Mouse (Mus musculus) MEL (cell line): ENCODE data around the gene Unc5cl. TPM values are rescaled to one million over a fixed set of nuclear protein-coding genes. Genes with fewer than 3 reads are reported as not detected.

ENCODE experiments used
- DNase-seq: peaks from one replicate; pipeline ENCODE4 v3.0.0; 2011; ENCODE audit warnings: low read depth, low spot score
- H3K27ac ChIP-seq: 2 replicates; pipeline ENCODE4 v1.5.1; 2012; ENCODE audit warnings: low read depth, mild to moderate bottlenecking, control low read depth, low read length, moderate library complexity; ENCODE audit not compliant: control insufficient read depth
- H3K27me3 ChIP-seq, 2 experiments: fragments of 150-350 bp in 1 of 2; sonication (generic) in 1 of 2; 2 replicates each; pipeline ENCODE4 v1.6.1; 2012; ENCODE audit warnings: low read length in 2 of 2, mild to moderate bottlenecking in 2 of 2, improper control_type of control experiment in 1 of 2, moderate library complexity in 1 of 2; ENCODE audit not compliant: insufficient read depth in 2 of 2, control insufficient read depth in 1 of 2
- H3K36me3 ChIP-seq, 2 experiments: 2 replicates each; pipeline ENCODE4 v1.6.1; 2012 to 2014; ENCODE audit warnings: low read length in 2 of 2, improper control_type of control experiment in 1 of 2, inconsistent platforms in 1 of 2, mild to moderate bottlenecking in 1 of 2; ENCODE audit not compliant: insufficient read depth in 2 of 2, control insufficient read depth in 1 of 2
- H3K4me1 ChIP-seq, 2 experiments: fragments of 150-350 bp in 1 of 2; sonication (generic) in 1 of 2; 2 replicates each; pipeline ENCODE4 v1.6.1; 2012; ENCODE audit warnings: low read length in 2 of 2, improper control_type of control experiment in 1 of 2, mild to moderate bottlenecking in 1 of 2; ENCODE audit not compliant: insufficient read depth in 2 of 2, control insufficient read depth in 1 of 2
- H3K4me3 ChIP-seq, 2 experiments: fragments of 150-350 bp in 1 of 2; sonication (generic) in 1 of 2; 2 replicates each; pipeline ENCODE4 v1.5.1; 2012; ENCODE audit warnings: low read depth in 2 of 2, low read length in 2 of 2, mild to moderate bottlenecking in 2 of 2, moderate library complexity in 2 of 2, control low read depth in 1 of 2, improper control_type of control experiment in 1 of 2; ENCODE audit not compliant: control insufficient read depth in 1 of 2, insufficient read depth in 1 of 2
- H3K79me2 ChIP-seq: 2 replicates; pipeline ENCODE4 v1.6.1; 2012; ENCODE audit warnings: mild to moderate bottlenecking, low read length, moderate library complexity; ENCODE audit not compliant: control insufficient read depth, poor library complexity, insufficient read depth
- H3K9ac ChIP-seq: 2 replicates; pipeline ENCODE4 v1.6.1; 2012; ENCODE audit warnings: low read depth, mild to moderate bottlenecking, control low read depth, low read length, moderate library complexity; ENCODE audit not compliant: control insufficient read depth, poor library complexity, severe bottlenecking
- H3K9me3 ChIP-seq: fragments of 150-350 bp; sonication (generic); replicated peaks from 2 replicates; pipeline ENCODE4 v1.6.1; 2012; ENCODE audit warnings: mild to moderate bottlenecking, low read length, improper control_type of control experiment, moderate library complexity; ENCODE audit not compliant: insufficient read depth
- BHLHE40 ChIP-seq: IDR thresholded peaks from 2 replicates; pipeline ENCODE4 v1.6.1; 2012; ENCODE audit warnings: low read depth, mild to moderate bottlenecking, inconsistent platforms, low read length, improper control_type of control experiment, borderline replicate concordance
- CHD1 ChIP-seq: IDR thresholded peaks from 2 replicates; pipeline ENCODE4 v1.6.1; 2012; ENCODE audit warnings: low read depth, mild to moderate bottlenecking, inconsistent platforms, low read length, improper control_type of control experiment
- CTCF ChIP-seq, 3 experiments: IDR thresholded peaks in 2 of 3; conservative IDR thresholded peaks in 1 of 3; 2 replicates each; pipeline ENCODE4 v1.5.1; 2011 to 2012; ENCODE audit warnings: low read length in 3 of 3, low read depth in 2 of 3, mild to moderate bottlenecking in 2 of 3, improper control_type of control experiment in 1 of 3, inconsistent platforms in 1 of 3, mixed read lengths in 1 of 3, moderate library complexity in 1 of 3; ENCODE audit not compliant: control insufficient read depth in 1 of 3, insufficient read depth in 1 of 3, poor library complexity in 1 of 3, severe bottlenecking in 1 of 3
- E2F4 ChIP-seq: IDR thresholded peaks from 2 replicates; pipeline ENCODE4 v1.6.1; 2011; ENCODE audit warnings: low read depth, low read length, improper control_type of control experiment, borderline replicate concordance
- ELF1 ChIP-seq: IDR thresholded peaks from 2 replicates; pipeline ENCODE4 v1.6.1; 2014; ENCODE audit warnings: low read depth, mild to moderate bottlenecking, inconsistent platforms, low read length, improper control_type of control experiment, moderate library complexity
- EP300 ChIP-seq, 2 experiments: IDR thresholded peaks; 2 replicates each; pipeline ENCODE4 v1.6.1; 2011; ENCODE audit warnings: improper control_type of control experiment in 2 of 2, low read length in 2 of 2, low read depth in 1 of 2, mild to moderate bottlenecking in 1 of 2
- ETS1 ChIP-seq: IDR thresholded peaks from 2 replicates; pipeline ENCODE4 v1.6.1; 2012; ENCODE audit warnings: low read depth, mild to moderate bottlenecking, inconsistent platforms, low read length, improper control_type of control experiment, moderate library complexity
- MAFK ChIP-seq: IDR thresholded peaks from 2 replicates; pipeline ENCODE4 v1.6.1; 2011; ENCODE audit warnings: low read depth, mild to moderate bottlenecking, low read length, improper control_type of control experiment, borderline replicate concordance
- MAX ChIP-seq: IDR thresholded peaks from 2 replicates; pipeline ENCODE4 v1.6.1; 2011; ENCODE audit warnings: low read length, improper control_type of control experiment
- MAZ ChIP-seq: IDR thresholded peaks from 2 replicates; pipeline ENCODE4 v1.6.1; 2012; ENCODE audit warnings: low read depth, mild to moderate bottlenecking, inconsistent platforms, low read length, improper control_type of control experiment
- MEF2A ChIP-seq: IDR thresholded peaks from 2 replicates; pipeline ENCODE4 v1.6.1; 2014; ENCODE audit warnings: low read depth, mild to moderate bottlenecking, inconsistent platforms, low read length, improper control_type of control experiment; ENCODE audit not compliant: poor library complexity, insufficient replicate concordance, severe bottlenecking; ENCODE audit errors: extremely low read depth
- MXI1 ChIP-seq: IDR thresholded peaks from 2 replicates; pipeline ENCODE4 v1.6.1; 2011; ENCODE audit warnings: mild to moderate bottlenecking, low read depth, low read length, improper control_type of control experiment
- MYC ChIP-seq: IDR thresholded peaks from 2 replicates; pipeline ENCODE4 v1.6.1; 2011; ENCODE audit warnings: low read depth, mild to moderate bottlenecking, low read length, improper control_type of control experiment, moderate library complexity
- NRF1 ChIP-seq: IDR thresholded peaks from 2 replicates; pipeline ENCODE4 v1.6.1; 2014; ENCODE audit warnings: low read depth, mild to moderate bottlenecking, inconsistent platforms, low read length, improper control_type of control experiment, moderate library complexity; ENCODE audit not compliant: poor library complexity, insufficient read depth, severe bottlenecking
- POLR2AphosphoS2 ChIP-seq: IDR thresholded peaks from 2 replicates; pipeline ENCODE4 v1.6.1; 2011; ENCODE audit warnings: low read length, improper control_type of control experiment
- POLR2AphosphoS5 ChIP-seq: IDR thresholded peaks from 2 replicates; pipeline ENCODE4 v1.6.1; 2012; ENCODE audit warnings: low read depth, borderline replicate concordance, mild to moderate bottlenecking, inconsistent platforms, low read length, moderate library complexity, mixed read lengths
- RCOR1 ChIP-seq: IDR thresholded peaks from 2 replicates; pipeline ENCODE4 v1.6.1; 2012; ENCODE audit warnings: low read depth, mild to moderate bottlenecking, inconsistent platforms, low read length, improper control_type of control experiment
- SIN3A ChIP-seq: IDR thresholded peaks from 2 replicates; pipeline ENCODE4 v1.6.1; 2012; ENCODE audit warnings: low read length, improper control_type of control experiment, inconsistent platforms
- TAL1 ChIP-seq: IDR thresholded peaks from 2 replicates; pipeline ENCODE4 v1.6.1; 2012; ENCODE audit warnings: mild to moderate bottlenecking, inconsistent platforms, low read length, moderate library complexity, mixed read lengths
- TCF12 ChIP-seq: IDR thresholded peaks from 2 replicates; pipeline ENCODE4 v1.6.1; 2014; ENCODE audit warnings: low read depth, mild to moderate bottlenecking, inconsistent platforms, low read length, improper control_type of control experiment, moderate library complexity
- USF1 ChIP-seq: IDR thresholded peaks from 2 replicates; pipeline ENCODE4 v1.6.1; 2014; ENCODE audit warnings: low read depth, mild to moderate bottlenecking, inconsistent platforms, low read length, improper control_type of control experiment, moderate library complexity
- USF2 ChIP-seq, 2 experiments: IDR thresholded peaks; 2 replicates each; pipeline ENCODE4 v1.6.1; 2011 to 2012; ENCODE audit warnings: improper control_type of control experiment in 2 of 2, low read length in 2 of 2, borderline replicate concordance in 1 of 2, inconsistent platforms in 1 of 2, low read depth in 1 of 2, mild to moderate bottlenecking in 1 of 2; ENCODE audit not compliant: insufficient read depth in 1 of 2
- ZC3H11A ChIP-seq: IDR thresholded peaks from 2 replicates; pipeline ENCODE4 v1.6.1; 2012; ENCODE audit warnings: low read depth, mild to moderate bottlenecking, inconsistent platforms, low read length, improper control_type of control experiment
- ZKSCAN1 ChIP-seq: IDR thresholded peaks from 2 replicates; pipeline ENCODE4 v1.6.1; 2012; ENCODE audit warnings: low read depth, mild to moderate bottlenecking, inconsistent platforms, low read length, improper control_type of control experiment, moderate library complexity
- ZMIZ1 ChIP-seq: IDR thresholded peaks from 2 replicates; pipeline ENCODE4 v1.6.1; 2012; ENCODE audit warnings: low read depth, mild to moderate bottlenecking, inconsistent platforms, low read length, improper control_type of control experiment, moderate library complexity
- polyA plus RNA-seq, 2 experiments: library from polyadenylated mRNA; stranded (reverse) in 1 of 2; unstranded in 1 of 2; fragments of >175 nt in 1 of 2; fragments of >200 nt in 1 of 2; gene quantifications; 2 replicates each; pipeline versions ENCODE4 v1.2.1 to v1.2.4; 2012; ENCODE audit warnings: low replicate concordance in 2 of 2, low read depth in 1 of 2; ENCODE audit not compliant: insufficient read length in 2 of 2, insufficient read depth in 1 of 2, missing spikeins in 1 of 2
- total RNA-seq: library from RNA; depleted of rRNA; stranded (reverse); fragments of 300-350 nt; gene quantifications from 2 replicates; pipeline ENCODE4 v1.2.3, GENCODE M21; 2012

Gene Unc5cl
- total and polyA plus RNA-seq, 3 experiments = 4.7 to 7.7 TPM; not detected in 1

DNA sequence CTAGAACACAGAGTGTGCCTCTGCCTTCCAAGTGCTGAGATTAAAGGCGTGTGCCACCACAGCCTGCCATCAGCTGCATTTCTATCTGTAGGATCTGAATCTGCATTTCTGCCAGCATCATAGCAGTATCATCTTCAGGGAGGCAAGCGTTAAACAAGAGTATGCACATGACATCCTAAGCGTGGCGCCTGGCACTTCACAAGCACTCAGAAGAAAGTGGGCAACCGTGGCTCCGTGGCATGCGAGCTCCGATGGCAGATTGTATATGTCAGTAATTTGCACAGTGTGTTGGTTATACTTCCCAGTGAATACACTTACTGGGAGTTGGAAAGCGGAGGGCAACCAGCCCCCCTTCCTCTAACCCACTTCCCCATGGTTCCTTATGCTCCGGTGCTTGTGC, 25.3 kb downstream of the Unc5cl start:
- no peak overlapping the region for H3K27ac ChIP-seq
- no peaks in the 10 kb centered on the region for H3K9me3 ChIP-seq
- H3K4me3 ChIP-seq = no peak overlapping the region
- H3K27me3 ChIP-seq = no peaks in the 10 kb centered on the region
- no peak overlapping the region for H3K9ac ChIP-seq
- DNase-seq = no peak
- no peak for TF ChIP-seq MAFK
- TF ChIP-seq MEF2A = no peak
- no peak for TF ChIP-seq MAX
- TF ChIP-seq E2F4 = no peak
- no peak for TF ChIP-seq ELF1
- TF ChIP-seq MXI1 = no peak
- TF ChIP-seq ZC3H11A = no peak
- no peak for TF ChIP-seq BHLHE40
- TF ChIP-seq ZKSCAN1 = no peak
- TF ChIP-seq CTCF (IDR thresholded peaks at IDR 0.05 in 2 of 3, conservative IDR thresholded peaks at IDR 0.05 in 1 of 3; ENCODE audit: control insufficient read depth in 1 of 3, insufficient read depth in 1 of 3, low read depth in 2 of 3, low read length in 3 of 3, poor library complexity in 1 of 3, severe bottlenecking in 1 of 3) = no peak
- TF ChIP-seq MAZ = no peak
- TF ChIP-seq EP300 (IDR thresholded peaks at IDR 0.05; ENCODE audit: low read depth in 1 of 2, low read length in 2 of 2) = no peak
- TF ChIP-seq SIN3A = no peak
- TF ChIP-seq POLR2AphosphoS5 = no peak
- TF ChIP-seq ZMIZ1 = no peak
- TF ChIP-seq, all 39 proteins: peak for 0
- Histone ChIP-seq H3K36me3 (no peaks in the 10 kb centered on the region), H3K79me2 (no peaks in the 10 kb centered on the region), H3K4me1 (no peaks in the 10 kb centered on the region)

DNA sequence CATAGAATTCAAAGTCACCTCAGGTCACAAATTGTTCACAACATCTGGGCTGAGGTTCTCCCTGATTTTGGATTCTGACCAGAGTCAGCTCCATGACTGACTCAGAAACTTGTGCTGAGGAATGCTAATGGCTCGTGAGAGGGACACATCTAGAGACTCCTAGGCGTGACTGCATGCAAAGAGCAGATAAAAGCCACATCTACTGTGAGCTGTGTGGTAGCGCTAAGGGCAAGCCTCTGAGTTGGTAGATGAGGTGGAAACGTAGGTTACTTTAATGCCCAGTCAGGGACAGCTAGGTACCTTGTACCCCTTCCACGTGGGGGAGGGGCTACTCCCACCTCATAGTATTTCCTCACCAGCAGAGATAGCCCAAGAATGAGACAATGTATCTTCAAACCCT, 29.1 kb downstream of the Unc5cl start:
- H3K4me3 ChIP-seq = no peak overlapping the region
- DNase-seq = no peak
- TF ChIP-seq MXI1 (no peak), CHD1 (no peak), ELF1 (no peak), TCF12 (no peak), USF1 (no peak), POLR2AphosphoS5 (no peak), TAL1 (no peak), CTCF (IDR thresholded peaks at IDR 0.05 in 2 of 3, conservative IDR thresholded peaks at IDR 0.05 in 1 of 3; ENCODE audit: control insufficient read depth in 1 of 3, insufficient read depth in 1 of 3, low read depth in 2 of 3, low read length in 3 of 3, poor library complexity in 1 of 3, severe bottlenecking in 1 of 3) (no peak), BHLHE40 (no peak), RCOR1 (no peak), MAZ (no peak), MEF2A (no peak), ETS1 (no peak), POLR2AphosphoS2 (no peak), MYC (no peak), ZKSCAN1 (no peak), ZC3H11A (no peak), USF2 (IDR thresholded peaks at IDR 0.05; ENCODE audit: borderline replicate concordance in 1 of 2, insufficient read depth in 1 of 2, low read depth in 1 of 2, low read length in 2 of 2) (no peak), E2F4 (no peak), NRF1 (no peak)
- no peaks in the 10 kb centered on the region for H3K4me1 ChIP-seq
- H3K9me3 ChIP-seq = no peaks in the 10 kb centered on the region
- H3K27ac ChIP-seq = no peak overlapping the region
- no peaks in the 10 kb centered on the region for H3K79me2 ChIP-seq
- H3K36me3 ChIP-seq = no peaks in the 10 kb centered on the region
- no peak overlapping the region for H3K9ac ChIP-seq
- no peaks in the 10 kb centered on the region for H3K27me3 ChIP-seq
